Mouse (Mus musculus): ENCODE results near the gene Vps26c.

Gene Vps26c

DNA sequence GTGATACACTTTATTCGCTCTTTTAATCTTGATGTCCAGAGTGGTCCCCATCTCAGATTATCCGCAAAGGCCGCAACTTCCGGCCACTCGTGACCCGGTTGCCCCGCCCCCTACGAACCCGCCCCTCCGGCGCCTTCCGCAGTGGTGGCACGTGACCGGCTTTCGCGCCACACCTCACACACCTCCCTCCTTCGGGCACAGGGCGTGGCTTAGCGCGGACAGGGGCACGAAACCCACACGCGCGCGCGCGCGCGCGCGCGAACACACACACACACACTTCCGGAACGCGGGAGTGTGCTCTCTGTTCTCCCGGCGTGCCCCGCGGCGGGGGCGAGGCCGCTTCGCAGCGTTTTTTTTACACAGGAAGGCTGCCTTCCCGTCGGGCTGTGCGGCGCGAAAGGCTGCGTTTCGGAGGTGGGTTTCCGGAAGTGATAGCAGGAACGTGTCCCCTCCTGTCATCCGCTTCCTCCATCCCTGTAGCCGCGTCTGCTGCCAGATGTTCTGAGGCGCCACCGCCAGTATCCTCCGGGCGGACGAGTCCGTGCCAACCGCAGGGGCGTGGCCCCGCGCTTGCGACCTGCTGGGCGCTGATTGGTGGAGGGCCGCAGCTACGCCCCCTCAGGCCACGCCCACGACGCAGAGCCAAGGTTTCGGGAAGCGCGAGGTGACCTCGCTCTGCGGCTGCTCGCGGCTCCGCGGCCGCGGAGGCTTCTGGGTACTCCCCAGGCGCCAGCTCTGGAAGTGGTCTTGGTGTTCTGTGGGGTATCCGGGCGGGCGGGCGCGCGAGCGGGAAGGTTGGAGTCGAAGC, at the start of gene Vps26c:
TSS of gene Vps26c (minus strand) at position 487 of the 808 bp plus-strand sequence.
- peak; percentile 98 for DNase-seq

DNA sequence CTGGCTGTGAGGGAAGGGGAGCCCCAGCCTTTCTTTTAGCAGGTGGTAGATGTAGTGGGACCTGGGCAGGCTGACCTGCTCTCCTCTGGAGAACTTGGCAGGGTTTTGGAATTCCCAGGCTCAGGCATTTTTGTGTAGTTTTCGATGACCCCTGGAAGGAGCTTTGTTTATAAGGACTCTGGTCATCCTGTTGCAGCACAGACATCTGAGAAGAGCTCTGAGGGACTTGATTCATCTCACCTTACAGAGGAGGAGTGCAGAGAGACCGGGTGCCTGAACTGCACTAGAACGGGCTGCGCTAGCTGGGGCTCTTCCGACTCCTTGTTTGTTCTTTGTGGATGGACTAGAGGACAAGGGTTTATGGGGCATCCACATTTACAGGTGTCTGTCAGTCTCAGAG, 49.1 kb upstream of the Vps26c start:
- no peak for DNase-seq

DNA sequence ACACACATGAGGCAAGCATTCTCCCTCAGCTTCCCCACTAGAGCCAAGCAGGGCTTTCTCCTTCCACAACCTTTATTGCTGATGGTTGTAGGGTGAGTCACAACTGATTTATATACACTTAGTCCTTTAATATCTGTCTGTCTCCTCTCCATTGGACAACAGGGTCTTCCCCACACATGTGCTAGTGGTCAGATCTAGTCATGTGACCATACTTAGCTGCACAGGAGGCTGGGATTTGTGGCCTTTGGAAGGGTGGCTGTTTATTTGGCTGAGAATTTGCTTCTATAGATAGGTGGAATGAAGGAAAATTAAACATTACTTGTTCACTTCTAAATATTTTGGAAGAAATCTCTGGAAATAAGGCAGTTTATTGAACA, 48.1 kb upstream of the Vps26c start:
- no peak for DNase-seq

DNA sequence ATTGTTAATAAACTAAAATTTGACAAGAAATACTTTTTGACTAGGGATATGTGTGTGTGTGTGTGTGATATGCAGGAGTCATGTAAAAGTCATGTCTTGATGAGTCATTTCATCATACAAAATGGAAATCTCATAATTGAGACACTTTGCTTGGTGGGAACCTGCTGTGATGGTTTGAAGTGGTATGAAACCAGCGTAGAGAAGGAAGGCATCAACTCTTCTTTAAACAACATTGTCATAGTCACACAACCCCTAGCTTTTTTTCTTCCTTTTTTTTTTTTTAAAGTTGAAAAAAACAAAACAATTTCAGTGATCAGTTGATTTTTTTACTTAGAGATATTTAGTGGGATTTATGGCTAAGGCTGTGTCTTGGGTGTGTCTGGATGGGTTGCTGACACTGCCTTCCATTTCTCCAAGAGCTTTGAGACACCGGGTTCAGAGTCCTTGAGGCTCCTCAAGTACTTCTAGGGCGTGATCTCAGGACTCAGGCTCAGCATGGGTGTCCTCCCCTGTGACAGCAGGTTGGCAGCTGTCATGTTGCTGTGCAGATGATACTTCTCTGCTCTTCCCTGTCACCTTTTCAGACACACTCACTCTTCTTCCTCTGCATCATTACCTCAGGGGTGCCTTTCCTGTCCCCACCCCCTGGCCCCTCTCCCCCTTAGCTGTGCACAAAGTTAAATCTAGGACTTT, 47.5 kb upstream of the Vps26c start:
- DNase-seq, result peak; percentile 29

DNA sequence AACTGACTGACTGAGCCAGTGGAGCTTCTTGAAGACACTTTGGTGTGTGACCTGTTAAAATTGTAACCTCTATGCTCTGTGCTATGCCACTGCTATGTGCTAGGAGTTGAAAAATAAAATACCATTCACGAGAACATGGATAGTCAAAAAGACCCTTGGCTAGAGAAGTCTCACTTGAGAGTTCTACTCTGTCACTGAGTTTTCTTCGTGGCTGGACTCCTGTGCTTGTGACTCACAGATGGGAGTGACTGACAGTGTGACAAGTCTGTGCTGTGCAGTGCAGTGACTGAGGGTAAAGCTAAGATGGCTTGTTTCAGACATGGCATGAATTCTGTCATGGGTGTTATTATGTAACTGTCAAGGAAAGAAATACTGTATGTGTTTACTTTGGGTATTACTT, 45.8 kb upstream of the Vps26c start:
- no peak for DNase-seq

DNA sequence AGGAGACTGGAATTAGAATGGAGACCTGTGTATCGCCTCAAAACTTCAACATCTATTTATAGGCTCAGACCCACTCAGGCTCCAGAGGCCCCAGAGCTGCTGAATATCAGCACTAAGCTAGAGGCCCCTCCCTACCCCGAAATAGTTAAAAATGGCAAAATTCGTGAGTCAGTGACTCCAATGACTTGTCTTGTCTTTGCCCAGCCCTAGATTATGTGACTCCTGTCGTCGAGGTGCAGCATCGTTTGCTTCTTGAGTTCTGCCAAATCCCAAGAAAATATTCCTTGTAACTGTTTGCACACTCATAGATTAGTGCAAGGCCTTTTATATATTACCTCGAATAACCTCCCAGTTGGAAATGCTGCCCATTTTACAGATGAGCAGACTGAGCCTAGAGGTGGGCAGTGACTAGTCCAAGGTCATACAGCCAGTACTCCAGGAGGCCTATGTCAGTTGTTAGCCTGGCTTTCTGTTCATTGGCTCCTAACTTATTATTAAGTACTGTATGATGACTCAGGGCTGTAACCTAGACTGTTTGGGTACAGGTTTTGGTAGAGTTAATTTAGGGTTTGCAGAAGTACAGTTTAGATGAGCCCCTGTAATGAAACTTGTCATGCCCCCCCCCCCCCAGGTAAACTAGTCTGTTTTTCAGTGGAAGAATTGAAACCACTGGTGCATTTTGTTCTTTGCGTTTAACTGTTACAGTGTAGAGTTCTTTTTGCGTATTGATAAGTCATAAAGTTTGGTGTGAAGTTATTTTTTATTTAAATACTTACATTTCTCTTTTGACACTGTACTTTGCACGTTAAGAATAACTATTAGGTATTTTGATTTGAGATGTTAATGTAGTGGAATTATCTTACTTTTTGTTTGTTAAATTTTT, 44.7 kb upstream of the Vps26c start:
- DNase-seq, result no peak

DNA sequence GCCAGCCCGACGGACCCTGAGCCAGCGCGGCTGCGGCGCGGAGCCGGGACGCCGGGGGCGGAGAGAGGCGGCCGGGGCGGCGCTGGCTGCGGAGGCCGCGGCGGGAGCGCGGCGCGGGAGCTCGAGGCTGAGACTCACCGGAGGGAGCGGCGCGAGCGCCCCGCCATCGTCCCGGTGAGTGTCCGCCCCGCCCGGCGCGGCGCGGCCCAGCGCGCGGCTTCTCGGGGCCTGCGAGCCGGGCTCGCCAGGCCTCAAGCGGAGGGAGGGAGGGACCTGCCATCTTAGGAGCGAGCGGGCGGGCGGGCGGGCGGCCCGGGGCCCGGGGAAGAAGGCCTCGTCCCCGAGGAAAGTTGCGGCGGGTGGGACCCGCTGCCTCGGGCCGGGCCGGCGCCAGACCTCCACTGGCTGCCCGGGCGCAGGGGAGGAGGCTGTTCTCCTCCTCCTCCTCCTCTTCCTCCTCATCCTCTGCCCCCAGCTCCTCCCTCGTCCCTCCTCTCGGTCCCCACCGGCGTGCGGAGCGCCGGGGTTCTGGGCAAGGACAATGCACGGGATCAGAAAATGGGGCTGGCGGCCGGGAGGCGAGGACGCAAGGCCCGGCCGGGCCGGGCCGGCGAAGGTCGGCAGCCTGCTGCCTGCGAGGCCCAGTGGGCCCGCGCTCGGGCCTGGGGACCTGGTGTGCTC, 43.9 kb upstream of the Vps26c start:
- DNase-seq, result peak; percentile 67

DNA sequence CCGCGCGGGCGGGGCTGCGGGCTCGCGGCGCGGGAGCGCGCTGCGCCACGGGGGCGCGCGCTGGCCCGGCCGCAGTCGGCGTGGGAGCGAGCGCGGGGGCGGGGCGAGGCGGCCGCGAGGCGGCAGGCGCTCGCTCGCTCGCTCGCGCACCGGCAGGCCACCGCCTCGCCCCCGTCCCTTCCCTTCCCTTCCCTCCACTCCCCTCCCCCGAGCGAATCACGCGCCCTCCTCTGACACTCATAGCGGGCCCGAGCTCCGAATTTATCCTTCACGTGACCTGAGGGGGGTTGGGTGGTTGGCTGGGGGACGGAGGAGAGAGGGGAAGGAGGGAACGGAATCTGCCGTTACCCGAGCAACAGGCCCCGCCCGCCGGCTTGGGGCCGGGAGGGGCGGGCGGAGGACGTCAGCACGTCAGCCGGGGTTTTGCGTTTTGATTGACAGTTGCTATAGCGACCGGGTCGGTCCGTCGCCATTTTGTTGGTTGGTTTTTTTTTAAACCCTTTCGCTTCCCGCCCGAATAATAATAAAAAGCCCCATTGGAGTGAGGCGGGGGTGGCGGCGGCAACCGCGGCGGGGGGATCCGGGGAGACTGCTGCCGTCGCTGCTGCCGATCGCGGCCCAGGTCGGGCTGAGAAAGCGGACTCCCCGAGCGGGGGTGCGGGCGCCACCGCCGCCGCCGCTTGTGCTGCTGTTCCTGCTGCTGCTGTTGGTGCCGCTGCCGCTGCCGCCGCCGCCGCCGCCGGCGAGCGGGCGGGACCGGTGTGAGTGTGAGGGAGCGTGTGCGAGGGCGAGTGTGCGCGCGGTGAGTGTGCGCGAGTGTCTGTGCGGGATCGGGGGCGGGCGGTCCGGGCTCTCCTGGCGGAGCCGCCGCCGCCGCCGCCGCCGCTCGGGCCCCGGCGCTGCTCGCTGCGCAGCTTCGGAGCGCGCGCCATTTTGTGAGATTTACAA, 42.9 kb upstream of the Vps26c start, which contains the start of gene Dyrk1a:
TSS of gene Dyrk1a (plus strand) at position 782 of the 948 bp plus-strand sequence.
- peak; percentile 100 for DNase-seq

DNA sequence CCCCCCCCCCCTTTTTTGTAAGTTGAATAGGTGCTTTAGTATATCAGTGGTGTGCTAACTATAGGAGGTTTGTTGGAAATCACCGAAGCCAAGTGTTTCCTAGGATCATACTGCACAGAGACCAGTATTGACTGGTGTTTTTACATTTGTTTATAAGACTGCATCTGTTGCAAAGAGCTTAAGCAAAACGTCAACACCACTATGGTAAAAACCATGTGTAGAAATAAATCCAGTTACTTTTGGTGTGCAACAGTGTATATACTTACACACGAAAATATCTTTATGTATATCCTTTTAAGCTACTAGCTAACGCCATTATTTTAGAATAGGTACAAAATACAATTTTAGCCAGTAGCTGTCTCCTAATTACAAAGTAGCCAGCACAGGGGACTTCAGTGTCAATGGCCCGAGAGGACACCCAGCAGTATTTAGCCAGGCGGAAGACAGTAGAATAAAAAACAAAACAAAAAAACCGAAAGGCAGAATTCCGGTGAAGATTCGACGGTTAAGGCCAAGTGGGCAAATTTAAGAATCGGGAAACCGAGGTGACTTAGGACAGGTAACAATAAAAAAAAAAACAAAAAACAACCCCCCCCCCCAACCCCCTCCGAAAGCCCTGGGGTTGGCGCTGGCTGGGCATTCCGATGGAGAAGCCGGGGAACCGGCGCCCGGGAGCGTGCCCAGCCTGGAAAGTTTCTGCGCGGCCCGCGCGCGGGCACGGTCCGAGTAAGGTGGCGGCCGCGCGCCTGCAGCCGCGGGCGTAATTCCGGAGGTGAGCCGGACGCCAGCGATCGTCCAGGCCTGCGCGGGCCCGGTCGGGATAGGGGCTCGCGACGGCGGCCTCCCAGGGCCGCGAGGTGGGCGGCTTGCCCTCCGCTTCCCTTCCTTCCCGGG, 42.0 kb upstream of the Vps26c start:
- no peak for DNase-seq

DNA sequence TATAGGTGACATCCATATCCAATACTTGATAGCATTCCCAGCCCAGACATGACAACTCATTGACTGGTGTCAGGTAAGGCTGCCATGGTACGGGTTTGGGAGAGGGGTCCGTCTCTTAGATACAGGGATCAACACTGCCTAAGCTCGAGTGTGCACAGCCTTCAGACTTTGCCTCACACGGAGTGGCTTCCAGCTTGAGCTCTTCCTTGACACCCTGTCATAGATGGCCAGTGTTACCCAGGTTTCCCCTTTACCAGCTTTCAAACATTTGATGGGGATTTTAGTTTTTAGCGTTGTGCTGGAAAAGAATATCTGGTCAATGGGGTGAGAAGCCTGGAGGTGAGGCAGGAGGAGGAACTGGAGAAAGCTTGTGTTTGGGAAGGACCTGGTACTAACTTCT, 41.1 kb upstream of the Vps26c start:
- no peak for DNase-seq

DNA sequence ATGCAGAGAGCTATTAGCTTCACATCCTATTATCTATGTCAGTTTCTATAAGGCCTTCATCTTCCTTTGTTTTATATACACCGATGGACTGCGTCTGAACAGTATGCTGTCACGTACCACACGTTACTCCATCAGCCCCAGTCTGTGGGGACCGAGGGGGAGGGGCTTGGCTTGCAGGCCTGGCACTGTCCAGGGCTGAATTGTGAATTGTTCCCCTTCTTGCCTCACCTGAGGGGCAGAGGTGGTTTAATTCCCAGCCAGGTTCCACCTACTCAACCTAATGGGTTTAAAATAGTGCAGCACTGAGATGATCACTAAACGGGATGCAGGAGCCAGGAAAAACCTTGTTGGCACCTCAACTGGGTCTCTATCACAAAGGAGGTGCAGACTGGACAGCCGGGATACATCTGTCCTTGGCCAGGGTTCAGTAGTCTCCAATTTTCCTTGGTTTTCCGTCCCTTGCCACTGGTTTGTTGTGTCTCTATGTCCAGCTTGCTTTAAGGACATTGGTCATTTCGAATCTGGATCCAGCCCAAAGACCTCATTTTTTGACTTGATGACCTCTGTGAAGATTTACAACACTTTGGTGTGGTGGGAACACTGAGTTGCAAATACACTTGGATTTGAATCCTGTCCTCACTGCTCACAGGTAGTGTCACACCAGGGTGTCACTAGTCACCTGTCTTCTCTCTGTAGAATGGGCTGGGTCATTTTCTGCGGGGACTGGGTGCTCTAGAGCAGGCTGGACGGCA, 40.4 kb upstream of the Vps26c start:
- no peak for DNase-seq

DNA sequence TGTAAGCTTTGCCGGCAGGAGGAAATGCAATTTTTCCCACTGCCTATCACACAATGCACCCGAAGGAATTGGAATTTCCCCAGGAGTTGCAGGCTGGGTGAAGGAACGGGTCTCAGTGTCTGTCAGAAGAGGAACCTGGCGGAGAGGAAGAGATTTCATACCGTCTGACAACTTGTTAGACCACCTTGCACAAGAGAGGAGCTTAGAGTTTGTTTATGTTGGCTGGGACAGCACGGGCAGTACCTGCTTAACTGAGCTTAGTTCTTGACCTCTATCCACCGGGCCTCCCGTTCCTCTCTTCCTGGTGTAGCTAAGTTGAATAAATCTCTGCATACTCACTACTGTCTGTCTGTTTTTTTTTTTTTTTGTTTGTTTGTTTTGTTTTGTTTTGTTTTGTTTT, 39.5 kb upstream of the Vps26c start:
- no peak for DNase-seq

DNA sequence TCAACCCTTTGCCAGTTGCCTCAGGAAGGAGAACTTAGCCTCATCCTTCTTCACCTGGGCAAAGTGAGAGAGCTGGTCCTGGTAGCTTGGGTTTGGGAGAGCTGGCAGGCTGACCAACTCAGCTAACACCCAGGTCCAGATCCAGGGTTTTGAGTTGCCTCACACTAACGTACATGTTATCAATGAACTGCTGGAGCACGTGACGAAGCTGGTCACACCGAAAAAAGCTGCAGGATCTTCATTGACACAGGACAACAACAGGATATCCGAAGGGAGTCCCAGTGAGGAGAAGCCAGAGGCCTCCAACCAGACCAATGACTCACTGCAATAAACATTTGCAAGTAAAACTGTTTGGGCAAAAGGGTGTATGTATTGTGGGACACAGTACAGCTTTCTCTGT, 34.0 kb upstream of the Vps26c start:
- no peak for DNase-seq

DNA sequence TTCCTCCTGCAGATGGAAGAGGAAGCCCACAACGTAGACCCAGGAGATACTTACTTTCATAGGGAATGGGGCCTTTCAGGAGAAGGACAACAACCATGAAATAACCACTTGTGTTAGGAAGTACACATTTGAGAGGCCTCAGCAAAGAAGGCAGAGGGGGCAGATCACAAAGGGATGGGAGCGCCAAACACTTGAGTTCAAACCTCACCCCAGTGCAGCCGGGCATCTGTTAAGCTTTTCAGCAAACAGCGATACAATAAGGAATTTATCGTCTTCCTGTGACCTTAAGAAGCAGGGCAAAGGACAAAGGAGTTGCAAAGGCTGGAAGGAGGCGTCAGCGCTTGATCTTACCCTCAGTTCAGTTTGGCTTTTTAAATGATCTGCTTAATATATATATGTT, 33.2 kb upstream of the Vps26c start:
- no peak for DNase-seq

DNA sequence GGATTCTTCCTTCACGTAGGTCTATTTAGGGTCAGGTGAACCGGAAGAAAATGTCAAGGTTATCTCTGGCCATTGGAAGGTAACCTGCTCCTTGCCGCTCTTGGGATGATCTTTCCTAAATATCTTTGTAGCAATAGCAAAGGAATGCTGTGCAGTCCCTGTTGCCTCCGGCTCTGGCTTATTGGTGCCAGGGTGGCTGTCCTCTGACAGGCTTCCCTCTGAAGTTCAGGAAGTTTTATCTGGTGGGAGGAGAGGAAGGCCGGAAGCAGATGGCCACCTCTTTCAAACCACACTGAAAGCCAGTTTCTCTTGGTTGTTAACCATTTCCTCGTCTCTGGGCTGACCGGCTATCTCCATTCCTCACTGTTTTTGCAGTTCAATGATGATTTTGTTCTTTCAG, 32.7 kb upstream of the Vps26c start:
- DNase-seq, result no peak

DNA sequence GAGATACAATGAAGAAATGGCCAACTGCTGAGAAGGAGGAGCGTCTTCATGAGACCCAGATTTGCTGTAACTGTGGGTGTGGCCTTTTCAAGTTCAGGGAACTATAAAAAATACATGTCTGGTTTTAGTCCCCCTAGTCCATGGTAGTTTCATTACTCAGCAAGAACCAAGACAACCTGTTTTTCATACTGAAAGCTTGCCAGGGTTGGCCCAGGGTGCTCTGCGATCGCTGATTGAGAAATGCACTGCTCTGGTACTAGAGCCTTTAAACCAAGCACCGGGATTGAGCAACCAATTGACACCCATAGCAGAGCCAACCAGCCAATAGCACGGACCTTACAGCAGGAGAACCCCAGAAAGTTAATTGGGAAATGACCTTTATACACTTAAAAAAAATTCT, 29.6 kb upstream of the Vps26c start:
- no peak for DNase-seq

DNA sequence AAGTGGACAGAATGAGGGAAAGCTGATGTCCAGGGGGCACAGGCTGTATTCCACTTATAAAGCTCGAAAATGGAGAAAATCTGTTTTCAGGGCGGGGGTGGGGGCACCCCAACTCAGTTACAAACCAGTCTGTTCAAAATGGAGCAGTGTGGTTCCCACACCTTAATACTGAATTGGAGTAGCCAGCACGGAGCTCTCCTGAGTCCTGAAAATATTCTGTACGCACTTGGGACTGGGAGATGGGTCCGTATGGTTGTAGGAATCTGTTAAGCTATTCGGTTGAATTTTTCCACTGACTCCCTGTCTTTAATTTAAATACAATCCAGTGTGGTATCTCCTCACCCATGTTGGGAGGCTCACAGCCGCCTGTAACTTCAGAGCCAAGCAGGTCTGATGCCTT, 28.7 kb upstream of the Vps26c start:
- DNase-seq, result no peak

DNA sequence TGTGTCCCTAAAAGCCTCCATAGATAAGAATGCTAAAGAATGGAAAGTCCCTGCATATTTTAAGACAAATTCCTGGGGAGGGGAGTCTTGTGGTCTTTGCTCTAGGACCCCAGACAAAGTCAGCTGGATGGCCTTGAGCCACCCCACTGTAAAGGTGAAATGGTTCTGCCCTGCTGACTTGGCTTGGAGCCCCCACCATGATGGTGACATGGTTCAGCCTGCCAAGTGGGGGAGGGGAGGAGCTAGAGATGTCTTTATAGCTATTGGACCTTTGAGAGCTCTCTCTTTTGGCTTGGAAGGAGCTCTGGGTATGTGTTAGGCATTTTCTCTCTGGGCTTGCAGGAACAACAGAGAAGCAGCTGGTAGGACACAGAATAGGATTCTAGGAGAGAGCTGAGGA, 25.3 kb upstream of the Vps26c start:
- DNase-seq, result no peak

DNA sequence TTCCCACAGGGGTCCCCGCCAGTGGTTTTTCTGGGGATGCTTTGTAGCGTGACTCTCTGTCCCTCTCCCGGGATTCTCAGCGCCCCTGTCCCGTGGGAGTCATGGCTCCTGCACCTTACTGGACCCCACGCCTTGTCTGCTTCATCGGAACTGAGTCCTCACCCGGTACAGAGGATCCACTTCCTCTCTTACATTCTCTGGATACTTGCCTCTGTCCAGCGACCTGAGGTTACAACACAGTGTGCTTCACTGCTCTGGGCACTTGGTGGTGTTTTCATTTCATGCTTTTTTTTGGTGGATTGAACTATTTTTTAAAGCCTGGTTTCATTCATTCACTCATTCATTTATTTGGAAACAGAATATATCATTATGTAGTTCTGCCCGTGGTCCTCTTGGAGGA, 23.2 kb upstream of the Vps26c start:
- no peak for DNase-seq
